Mouse (Mus musculus): Measurements from ENCODE around the gene Kif17.

- TF ChIP-seq GATA1 (IDR thresholded peaks at IDR 0.05; ENCODE audit: borderline replicate concordance, low read length) = no peak
- TF ChIP-seq FLI1 (IDR thresholded peaks at IDR 0.05; ENCODE audit: low read length) = no peak
These were observed 1.6 kb downstream of the Kif17 start for GRCm38 (mm10) chr4:138251819-138252218.

All from megakaryocyte, embryonic 14.5 days (primary cell).